15 mouse cellular contexts compared by ENCODE assay signal in the genomic region with DNA sequence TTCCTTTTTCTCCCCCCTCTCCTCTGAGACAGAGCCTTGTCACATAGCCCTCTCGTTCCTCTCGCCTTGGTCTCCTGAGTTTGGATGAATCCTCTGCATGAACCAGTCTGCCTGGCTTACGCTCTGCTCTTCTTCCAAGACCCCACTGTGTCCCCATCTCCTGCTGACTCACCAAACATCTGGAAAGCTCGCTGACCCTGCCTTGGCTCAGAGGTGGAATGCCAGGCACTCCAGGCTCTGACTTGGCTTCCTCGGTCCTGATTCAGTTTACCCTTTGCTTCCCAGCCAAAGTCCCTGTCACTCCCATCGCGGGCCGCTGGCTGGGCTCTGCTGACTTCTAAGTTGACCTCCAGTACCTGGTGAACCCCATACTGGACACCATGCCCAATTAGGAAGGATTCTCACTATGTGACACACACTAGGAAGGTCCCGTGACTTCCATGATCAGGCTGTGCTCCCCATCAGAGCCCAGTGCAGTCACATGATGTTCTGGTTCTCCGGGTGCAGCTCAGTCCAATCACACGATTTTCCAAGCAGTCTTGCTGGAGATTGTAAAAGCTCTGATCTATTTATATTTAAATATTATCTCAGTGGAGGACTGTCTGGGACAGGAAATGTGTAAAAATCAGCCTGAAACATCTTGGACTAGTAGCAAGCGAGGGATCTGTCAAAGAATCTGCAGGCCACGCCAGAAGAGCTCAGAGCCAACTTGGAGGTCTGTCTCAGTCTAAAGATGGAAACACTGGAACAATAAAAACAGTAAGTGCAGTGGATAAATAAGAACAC. TPM values are rescaled to one million over a fixed set of nuclear protein-coding genes. Genes with fewer than 3 reads are reported as not detected.
A peak's percentile ranks its signal among the peaks of the same experiment; 100 is the strongest.
DNase-seq lines count a peak whose midpoint lies in the region; ATAC-seq and TF ChIP-seq lines count a peak whose summit lies in the region.
"Had no signal": no experiment of that assay in that cellular context is flagged by ENCODE, and none has a peak within 500 bp of the region (broad histone marks: within the 10 kb centered on the region; RNA-seq: fewer than 3 reads in every experiment).

No protein-coding gene starts in this region.

- 0 out of 2 replicates have a peak, but pooled peaks cover 5% of the 10 kb centered on the region for H3K4me1 ChIP-seq in heart, embryonic 10.5 days
- H3K4me1 ChIP-seq in lung, embryonic 16.5 days (replicated peaks; ENCODE audit: control insufficient read depth, insufficient read depth, low read length): no peaks in the 10 kb centered on the region
- no peaks in the 10 kb centered on the region for H3K4me1 ChIP-seq in lung, adult 2 months (ENCODE audit: control insufficient read depth, insufficient read depth, low read length)
- H3K4me1 ChIP-seq: heart, embryonic 15.5 days; liver, embryonic 15.5 days had no signal

- ATAC-seq in lung, embryonic 16.5 days (ENCODE audit: low read depth): 0 out of 2 replicates have a peak, but pooled peaks have one; percentile 15
- ATAC-seq: hindbrain, postnatal 0 days had no signal

- no peak overlapping the region for H3K27ac ChIP-seq in heart, embryonic 10.5 days
- no peak overlapping the region for H3K27ac ChIP-seq in lung, embryonic 16.5 days (ENCODE audit: low read length)
- H3K27ac ChIP-seq: heart, embryonic 15.5 days; hindbrain, postnatal 0 days; liver, embryonic 15.5 days had no signal

- H3K36me3 ChIP-seq in heart, embryonic 10.5 days: no peaks in the 10 kb centered on the region
- H3K36me3 ChIP-seq in lung, embryonic 16.5 days (ENCODE audit: control insufficient read depth, insufficient read depth, low read length): no peaks in the 10 kb centered on the region
- H3K36me3 ChIP-seq: G1E; heart, embryonic 15.5 days; liver, embryonic 15.5 days had no signal

- no peak for TF ChIP-seq POLR2A in lung, adult 2 months (IDR thresholded peaks at IDR 0.05; ENCODE audit: borderline replicate concordance, extremely low read depth, low read depth, low read length)

- no peaks in the 10 kb centered on the region for H3K27me3 ChIP-seq in heart, embryonic 10.5 days (ENCODE audit: insufficient read depth, poor library complexity, severe bottlenecking)
- no peaks in the 10 kb centered on the region for H3K27me3 ChIP-seq in lung, embryonic 16.5 days (ENCODE audit: control insufficient read depth, insufficient read depth, low read depth, low read length)
- H3K27me3 ChIP-seq: heart, embryonic 15.5 days; liver, embryonic 15.5 days had no signal

- no peak overlapping the region for H3K4me2 ChIP-seq in lung, embryonic 16.5 days (ENCODE audit: low read depth, low read length)
- H3K4me2 ChIP-seq: heart, embryonic 15.5 days; liver, embryonic 15.5 days had no signal

- H3K9me3 ChIP-seq in heart, embryonic 10.5 days: peaks cover 4% of the 10 kb centered on the region; the same call in 1 of the 2 replicates
- peaks cover 4% of the 10 kb centered on the region; the same call in 1 of the 2 replicates for H3K9me3 ChIP-seq in lung, embryonic 16.5 days (ENCODE audit: control insufficient read depth, low read length)
- H3K9me3 ChIP-seq: heart, embryonic 15.5 days; liver, embryonic 15.5 days had no signal

- TF ChIP-seq CTCF in lung, adult 2 months (IDR thresholded peaks at IDR 0.05; ENCODE audit: insufficient read depth, low read length): no peak

- intact Hi-C loops in gastrocnemius, postnatal 14 days (cut with DNase I; ENCODE audit: low total_unique reads): no loop called here

- H3K9ac ChIP-seq in lung, embryonic 16.5 days (ENCODE audit: low read length): no peak overlapping the region
- H3K9ac ChIP-seq: heart, embryonic 15.5 days; liver, embryonic 15.5 days had no signal

- DNase-seq in heart, adult 11 months: peak; percentile 96
- no peak for DNase-seq in heart, embryonic 10.5 days (ENCODE audit: low spot score)
- no peak for DNase-seq in lung, adult 2 months
- DNase-seq in gastrocnemius, postnatal 14 days: peak; percentile 38
- peak; percentile 7 for DNase-seq in lung, postnatal 36 days
- no peak for DNase-seq in layer of hippocampus, adult 9-11 months
- DNase-seq in thymus, postnatal 14 days: no peak
- DNase-seq: cerebellum, adult 8-10 months; right cerebral cortex, adult 18-20 months had no signal

- no peak overlapping the region for H3K4me3 ChIP-seq in heart, embryonic 10.5 days
- no peak overlapping the region for H3K4me3 ChIP-seq in lung, embryonic 16.5 days (ENCODE audit: low read length)
- no peak overlapping the region for H3K4me3 ChIP-seq in lung, adult 2 months (replicated peaks; ENCODE audit: extremely low read depth, low read depth, low read length)
- H3K4me3 ChIP-seq: heart, embryonic 15.5 days; liver, embryonic 15.5 days; myocyte had no signal

- WGBS in heart, embryonic 10.5 days: 78% methylated on average over 13 of the region's 13 CpGs
- WGBS in lung, embryonic 16.5 days: 65% methylated on average over 13 of the region's 13 CpGs
- WGBS in lung, adult 2 months: 58% methylated on average over 13 of the region's 13 CpGs

RNA-seq across cellular contexts. Expression of a gene that starts 47.8 kb away (rescaled TPM):
- polyA plus RNA-seq in heart, embryonic 10.5 days (2016; fragmentation: Nextera tagmentation; extraction: Ambion mirVana): 392 and 458 TPM in 2 replicates
- polyA plus RNA-seq in lung, embryonic 16.5 days (2015; fragmentation: Nextera tagmentation; extraction: Ambion mirVana): 464 and 486 TPM in 2 replicates
- polyA plus RNA-seq in lung, adult 2 months (2012; rRNA removed): 33.9 and 47.1 TPM in 2 replicates
- 100 to 1,000 TPM; 140 to 145 TPM for total RNA-seq in gastrocnemius, postnatal 14 days (2021)

Comparison
In these comparisons a context has a peak if more than half of its experiments do, and no peak if none do; other contexts are left out.
1. DNase-seq: peak in heart, adult 11 months (single experiment), gastrocnemius, postnatal 14 days (single experiment) and lung, postnatal 36 days (single experiment); none in heart, embryonic 10.5 days (single experiment), lung, adult 2 months (single experiment), layer of hippocampus, adult 9-11 months (single experiment) and thymus, postnatal 14 days (single experiment).